Mouse (Mus musculus): ENCODE measurements around the gene Nmnat1.
"Not testable (repeated sequence)": the region's sequence is repeated elsewhere in the genome, so short reads cannot be mapped to it uniquely, and the experiment has no call there.

Nmnat1 gene

GRCm38 (mm10) chr4:149444964-149445701 is 39.9 kb downstream of the Nmnat1 start:
- peak; percentile 81 to 82 for DNase-seq (ENCODE audit: low spot score in 2 of 2)

GRCm38 (mm10) chr4:149444465-149444864 is 40.5 kb downstream of the Nmnat1 start:
- no peak for DNase-seq (ENCODE audit: low spot score in 2 of 2)

- no peak for DNase-seq (ENCODE audit: low spot score in 2 of 2)
Measured at GRCm38 (mm10) chr4:149442436-149442835, 42.6 kb downstream of the Nmnat1 start.

GRCm38 (mm10) chr4:149440576-149440975 is 44.4 kb downstream of the Nmnat1 start:
- no peak for DNase-seq (ENCODE audit: low spot score in 2 of 2)

- DNase-seq (ENCODE audit: low spot score in 2 of 2) = not testable (repeated sequence)
Measured at GRCm38 (mm10) chr4:149431887-149432286, 53.1 kb downstream of the Nmnat1 start.

- DNase-seq (ENCODE audit: low spot score in 2 of 2) = no peak
Measured at GRCm38 (mm10) chr4:149429592-149429991, 55.4 kb downstream of the Nmnat1 start.

GRCm38 (mm10) chr4:149426325-149427199 is 58.4 kb downstream of the Nmnat1 start, which contains the start of gene Ube4b:
Ube4b (minus strand) TSS chr4:149426749.
- peak; percentile 95 to 96 for DNase-seq (ENCODE audit: low spot score in 2 of 2)

- DNase-seq (ENCODE audit: low spot score in 2 of 2) = peak; percentile 11 to 12
Measured at GRCm38 (mm10) chr4:149425801-149426292, 59.2 kb downstream of the Nmnat1 start.

- DNase-seq (ENCODE audit: low spot score in 2 of 2) = no peak
Measured at GRCm38 (mm10) chr4:149424755-149425154, 60.2 kb downstream of the Nmnat1 start.

- no peak for DNase-seq (ENCODE audit: low spot score in 2 of 2)
Measured at GRCm38 (mm10) chr4:149417854-149418365, 67.1 kb downstream of the Nmnat1 start.
